Mouse (Mus musculus): ENCODE measurements around the gene Rpl27. TPM values are rescaled to one million over a fixed set of nuclear protein-coding genes. Genes with fewer than 3 reads are reported as not detected.
"Not testable (repeated sequence)": the region's sequence is repeated elsewhere in the genome, so short reads cannot be mapped to it uniquely, and the experiment has no call there.

Gene Rpl27
- polyA plus RNA-seq, 1 experiment from 2014 or later, result 288 TPM

DNA sequence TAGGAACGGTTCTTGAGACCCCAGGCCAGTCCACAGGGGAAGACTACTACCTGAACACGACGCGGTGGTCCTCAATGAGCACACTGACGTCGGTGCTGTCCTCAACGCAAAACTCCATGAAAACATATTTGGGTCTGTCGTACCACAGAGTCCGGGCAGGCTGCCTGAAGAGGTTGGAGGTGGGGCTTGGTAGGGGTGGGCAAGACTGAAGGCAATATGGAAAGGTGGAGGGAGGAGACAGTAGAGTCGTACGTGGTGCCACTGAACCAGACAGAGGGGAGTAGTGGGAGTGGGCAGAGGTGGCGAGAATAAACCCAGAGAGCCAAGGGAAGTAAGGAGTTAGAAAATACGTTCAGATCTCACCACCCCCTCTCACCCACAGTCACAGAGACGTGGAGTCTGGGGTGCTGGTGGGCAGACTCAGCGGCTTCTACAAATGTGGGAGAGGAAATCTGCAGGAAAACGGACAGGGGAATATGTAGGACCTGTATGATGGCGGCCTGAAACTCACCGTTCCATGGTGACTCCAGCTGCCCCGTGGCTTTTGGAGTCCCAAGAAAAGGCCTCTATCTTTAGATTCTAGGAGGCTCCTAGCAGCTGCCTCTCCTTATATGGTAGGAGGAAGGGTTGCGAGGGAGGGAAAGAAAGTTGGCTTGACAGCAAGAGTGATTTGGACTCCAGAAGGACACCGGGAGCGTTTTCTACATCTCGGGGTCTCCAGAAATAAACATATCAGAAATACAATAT lies 17.8 kb upstream of the Rpl27 start, which contains the start of gene Gm27029:
Gene Gm27029, minus strand, starts transcription at position 692 of the 747 bp plus-strand sequence.
- Histone ChIP-seq H3K36me3 (ENCODE audit: control insufficient read depth, insufficient read depth, low read length) (no peaks in the 10 kb centered on the region), H3K4me3 (ENCODE audit: low read length) (peak within 1 kb of the TSS; percentile 97), H3K9me3 (ENCODE audit: control insufficient read depth, low read length) (no peaks in the 10 kb centered on the region), H3K9ac (ENCODE audit: low read depth, low read length) (peak within 1 kb of the TSS; percentile 94), H3K27ac (ENCODE audit: low read length) (peak within 1 kb of the TSS; percentile 92), H3K27me3 (replicated peaks; ENCODE audit: control insufficient read depth, insufficient read depth, low read length) (no peaks in the 10 kb centered on the region), H3K4me2 (ENCODE audit: low read depth, low read length) (peak within 1 kb of the TSS; percentile 88), H3K4me1 (ENCODE audit: control insufficient read depth, insufficient read depth, low read length) (peaks cover 19% of the 10 kb centered on the region)
- 5% methylated on average over 23 of the region's 23 CpGs for WGBS
- ATAC-seq, result peak; percentile 83

DNA sequence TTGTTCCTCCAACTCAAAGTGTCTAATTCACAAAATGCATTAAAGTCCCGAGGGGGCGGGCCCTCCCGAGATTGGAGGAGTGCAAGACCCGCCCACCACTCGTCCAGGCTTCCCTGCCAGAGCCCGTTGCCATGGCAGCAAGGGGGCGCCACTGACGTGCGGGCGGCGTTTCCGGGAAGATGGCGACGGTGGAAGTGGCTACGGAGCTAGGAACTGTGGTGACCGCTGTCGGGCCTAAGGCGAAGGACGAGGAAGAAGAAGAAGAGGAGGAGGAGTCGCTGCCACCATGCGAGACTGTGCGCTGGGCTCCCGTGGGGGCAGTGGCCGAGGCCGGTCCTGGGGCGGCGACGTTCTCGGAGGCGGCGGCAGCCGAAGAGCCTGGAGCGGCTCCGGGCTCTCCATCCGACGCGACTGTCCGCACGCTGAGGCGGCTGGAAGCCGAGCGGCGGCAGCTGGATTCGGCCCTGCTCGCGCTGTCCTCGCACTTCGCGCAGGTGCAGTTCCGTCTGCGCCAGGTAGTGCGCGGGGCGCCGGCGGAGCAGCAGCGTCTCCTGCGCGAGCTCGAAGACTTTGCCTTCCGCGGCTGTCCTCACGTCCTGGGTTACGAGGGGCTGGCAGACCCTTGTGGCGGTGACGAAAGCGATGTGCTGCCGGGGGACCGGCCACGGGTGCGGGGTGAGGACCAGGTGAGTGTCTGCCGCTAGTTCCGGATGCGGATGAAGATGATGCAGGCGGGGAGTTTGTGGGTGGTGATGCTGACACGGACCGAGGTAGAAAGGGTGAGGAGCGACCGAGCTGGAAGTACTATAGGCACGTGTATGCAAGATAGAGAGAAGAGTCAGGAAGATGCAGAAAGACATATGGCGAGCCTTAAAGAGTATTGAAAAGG lies 16.9 kb upstream of the Rpl27 start, which contains the start of the genes Rundc1 and Ptges3l:
Gene Rundc1, plus strand, starts transcription at position 161 of the 889 bp plus-strand sequence.
Gene Ptges3l, minus strand, starts transcription at position 409 of the 889 bp plus-strand sequence.
- H3K27ac ChIP-seq (ENCODE audit: low read length), result peak within 1 kb of the TSS; percentile 92
- no peaks in the 10 kb centered on the region for H3K27me3 ChIP-seq (replicated peaks; ENCODE audit: control insufficient read depth, insufficient read depth, low read length)
- peaks cover 19% of the 10 kb centered on the region for H3K4me1 ChIP-seq (ENCODE audit: control insufficient read depth, insufficient read depth, low read length)
- peak; percentile 95 for ATAC-seq
- H3K4me2 ChIP-seq (ENCODE audit: low read depth, low read length), result peak within 1 kb of the TSS; percentile 88
- peak within 1 kb of the TSS; percentile 94 for H3K9ac ChIP-seq (ENCODE audit: low read depth, low read length)
- H3K36me3 ChIP-seq (ENCODE audit: control insufficient read depth, insufficient read depth, low read length), result peaks cover under 1% of the 10 kb centered on the region; the same call in 1 of the 2 replicates
- WGBS, result under 1% methylated on average over 81 of the region's 81 CpGs
- peak within 1 kb of the TSS; percentile 97 for H3K4me3 ChIP-seq (ENCODE audit: low read length)
- H3K9me3 ChIP-seq (ENCODE audit: control insufficient read depth, low read length), result no peaks in the 10 kb centered on the region

DNA sequence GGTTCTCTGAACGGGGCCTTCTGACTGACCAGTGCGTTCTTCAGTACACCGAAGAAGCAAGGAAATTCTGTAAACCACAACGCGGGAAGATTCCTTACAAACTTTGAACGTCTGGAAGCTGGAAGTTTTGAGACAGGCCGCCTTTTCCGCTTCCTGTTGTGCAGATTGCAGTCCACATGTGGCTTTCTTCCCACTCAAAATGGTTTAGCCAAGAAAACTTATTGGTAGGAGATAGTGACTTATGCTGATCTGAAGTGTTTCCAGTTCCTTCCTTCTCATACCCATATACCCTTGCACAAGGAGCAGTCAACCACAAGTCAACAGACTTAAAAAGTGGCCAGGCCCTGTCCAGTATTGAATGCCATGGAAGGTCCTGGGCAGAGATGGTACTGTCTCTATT lies 15.9 kb upstream of the Rpl27 start:
- Histone ChIP-seq H3K4me2 (ENCODE audit: low read depth, low read length) (peak overlapping the region; percentile 88), H3K9ac (ENCODE audit: low read depth, low read length) (peak overlapping the region; percentile 94)
- 50% methylated on average over 8 of the region's 8 CpGs for WGBS

DNA sequence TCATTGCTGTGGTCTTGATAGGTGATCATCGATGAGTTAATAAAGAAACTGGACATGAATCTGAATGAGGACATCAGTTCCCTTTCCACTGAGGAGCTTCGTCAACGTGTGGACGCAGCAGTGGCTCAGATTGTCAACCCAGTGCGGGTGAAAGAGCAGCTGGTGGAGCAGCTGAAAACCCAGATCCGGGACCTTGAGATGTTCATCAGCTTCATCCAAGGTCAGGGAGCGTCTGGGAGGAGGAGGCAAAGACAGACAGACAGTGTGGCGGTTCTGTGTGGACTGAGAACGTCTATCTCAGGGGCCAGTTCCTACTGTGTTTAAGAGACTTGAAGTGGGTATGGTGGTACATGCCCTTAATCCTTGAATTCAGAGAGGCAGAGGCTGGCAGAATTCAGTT lies 10.8 kb upstream of the Rpl27 start:
- peaks cover 12% of the 10 kb centered on the region for H3K36me3 ChIP-seq (ENCODE audit: control insufficient read depth, insufficient read depth, low read length)
- no peaks in the 10 kb centered on the region for H3K9me3 ChIP-seq (ENCODE audit: control insufficient read depth, low read length)
- H3K4me3 ChIP-seq (ENCODE audit: low read length), result no peak overlapping the region
- H3K9ac ChIP-seq (ENCODE audit: low read depth, low read length), result no peak overlapping the region
- H3K4me2 ChIP-seq (ENCODE audit: low read depth, low read length), result no peak overlapping the region
- H3K27me3 ChIP-seq (replicated peaks; ENCODE audit: control insufficient read depth, insufficient read depth, low read length), result no peaks in the 10 kb centered on the region
- ATAC-seq, result no peak
- peaks cover 7% of the 10 kb centered on the region for H3K4me1 ChIP-seq (ENCODE audit: control insufficient read depth, insufficient read depth, low read length)
- WGBS, result 91% methylated on average over 9 of the region's 9 CpGs
- H3K27ac ChIP-seq (ENCODE audit: low read length), result no peak overlapping the region

More for the DNA sequence above, 15.9 kb upstream of the Rpl27 start:
- Histone ChIP-seq H3K36me3 (ENCODE audit: control insufficient read depth, insufficient read depth, low read length) (peaks cover 5% of the 10 kb centered on the region; the same call in 1 of the 2 replicates), H3K27ac (ENCODE audit: low read length) (no peak overlapping the region), H3K4me3 (ENCODE audit: low read length) (peak overlapping the region; percentile 97), H3K4me1 (ENCODE audit: control insufficient read depth, insufficient read depth, low read length) (peaks cover 19% of the 10 kb centered on the region), H3K9me3 (ENCODE audit: control insufficient read depth, low read length) (no peaks in the 10 kb centered on the region), H3K27me3 (replicated peaks; ENCODE audit: control insufficient read depth, insufficient read depth, low read length) (no peaks in the 10 kb centered on the region)
- no peak for ATAC-seq

DNA sequence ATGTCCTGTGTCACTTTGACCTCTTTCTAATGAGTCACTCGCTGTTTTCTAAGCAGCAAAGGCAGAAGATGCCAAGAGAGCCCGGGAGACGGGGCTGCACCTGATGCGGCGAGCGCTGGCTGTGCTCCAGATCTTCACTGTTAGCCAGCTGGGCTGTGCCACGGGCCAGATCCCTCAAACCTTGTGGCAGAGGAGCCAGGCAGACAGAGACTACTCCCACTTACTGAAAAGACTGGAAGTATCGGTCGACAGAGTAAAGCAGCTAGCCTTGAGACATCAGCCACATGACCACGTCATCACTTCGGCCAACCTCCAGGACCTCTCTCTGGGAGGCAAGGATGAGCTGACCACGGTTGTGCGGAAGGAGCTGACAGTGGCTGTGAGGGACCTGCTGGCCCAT lies 8.7 kb upstream of the Rpl27 start:
- no peak for ATAC-seq
- Histone ChIP-seq H3K27ac (ENCODE audit: low read length) (no peak overlapping the region), H3K4me3 (ENCODE audit: low read length) (no peak overlapping the region), H3K9me3 (ENCODE audit: control insufficient read depth, low read length) (no peaks in the 10 kb centered on the region), H3K4me2 (ENCODE audit: low read depth, low read length) (no peak overlapping the region), H3K4me1 (ENCODE audit: control insufficient read depth, insufficient read depth, low read length) (no peaks in the 10 kb centered on the region), H3K36me3 (ENCODE audit: control insufficient read depth, insufficient read depth, low read length) (peaks cover 12% of the 10 kb centered on the region), H3K27me3 (replicated peaks; ENCODE audit: control insufficient read depth, insufficient read depth, low read length) (no peaks in the 10 kb centered on the region), H3K9ac (ENCODE audit: low read depth, low read length) (no peak overlapping the region)
- 90% methylated on average over 13 of the region's 13 CpGs for WGBS

DNA sequence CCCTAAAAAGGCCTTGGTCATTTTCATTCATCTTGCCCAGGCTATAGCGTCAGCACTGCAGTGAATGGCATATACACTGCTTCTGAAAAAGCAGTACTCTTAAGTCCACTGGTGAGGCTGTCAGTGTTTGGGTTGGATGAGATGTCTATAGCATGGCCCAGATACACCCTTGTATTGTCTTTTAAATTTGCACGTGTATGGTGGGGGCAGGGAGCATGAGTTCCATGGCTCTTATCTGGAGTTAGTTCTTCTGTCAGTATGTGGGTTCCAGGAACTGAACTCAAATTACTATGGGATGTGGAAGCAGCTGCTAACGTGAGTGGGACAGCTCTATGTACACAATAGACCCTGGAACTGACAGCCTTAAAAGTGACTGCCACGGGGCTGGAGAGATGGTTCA lies 6.3 kb upstream of the Rpl27 start:
- no peaks in the 10 kb centered on the region for H3K27me3 ChIP-seq (replicated peaks; ENCODE audit: control insufficient read depth, insufficient read depth, low read length)
- WGBS, result 75% methylated on average over 4 of the region's 4 CpGs
- peaks cover 7% of the 10 kb centered on the region for H3K36me3 ChIP-seq (ENCODE audit: control insufficient read depth, insufficient read depth, low read length)
- no peak overlapping the region for H3K4me2 ChIP-seq (ENCODE audit: low read depth, low read length)
- H3K27ac ChIP-seq (ENCODE audit: low read length), result no peak overlapping the region
- H3K9ac ChIP-seq (ENCODE audit: low read depth, low read length), result no peak overlapping the region
- no peak for ATAC-seq
- no peaks in the 10 kb centered on the region for H3K4me1 ChIP-seq (ENCODE audit: control insufficient read depth, insufficient read depth, low read length)
- no peaks in the 10 kb centered on the region for H3K9me3 ChIP-seq (ENCODE audit: control insufficient read depth, low read length)
- no peak overlapping the region for H3K4me3 ChIP-seq (ENCODE audit: low read length)

DNA sequence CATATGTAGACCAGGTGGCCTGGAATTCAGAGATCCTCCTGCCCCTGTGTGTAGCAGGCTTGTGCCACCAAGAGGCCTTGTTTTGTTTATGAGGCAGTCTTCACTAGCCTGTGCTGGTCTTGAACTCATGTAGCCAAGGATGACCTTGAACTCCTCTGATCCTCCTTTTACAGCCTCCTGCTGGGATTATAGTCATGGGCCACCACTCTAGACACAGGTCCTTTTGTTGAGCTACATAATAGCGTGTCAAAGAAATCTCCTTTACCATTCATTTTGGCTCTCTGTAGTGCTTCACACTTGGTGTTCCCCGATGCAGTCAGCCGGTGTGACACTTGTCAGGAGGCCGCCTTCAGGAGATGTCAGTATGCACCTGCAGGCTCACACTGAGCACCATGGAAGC lies 5.2 kb upstream of the Rpl27 start:
- no peak overlapping the region for H3K27ac ChIP-seq (ENCODE audit: low read length)
- H3K4me3 ChIP-seq (ENCODE audit: low read length), result no peak overlapping the region
- ATAC-seq, result no peak
- 84% methylated on average over 4 of the region's 4 CpGs for WGBS
- no peaks in the 10 kb centered on the region for H3K4me1 ChIP-seq (ENCODE audit: control insufficient read depth, insufficient read depth, low read length)
- no peak overlapping the region for H3K4me2 ChIP-seq (ENCODE audit: low read depth, low read length)
- H3K36me3 ChIP-seq (ENCODE audit: control insufficient read depth, insufficient read depth, low read length), result peaks cover 7% of the 10 kb centered on the region
- no peaks in the 10 kb centered on the region for H3K27me3 ChIP-seq (replicated peaks; ENCODE audit: control insufficient read depth, insufficient read depth, low read length)
- H3K9ac ChIP-seq (ENCODE audit: low read depth, low read length), result no peak overlapping the region
- no peaks in the 10 kb centered on the region for H3K9me3 ChIP-seq (ENCODE audit: control insufficient read depth, low read length)

DNA sequence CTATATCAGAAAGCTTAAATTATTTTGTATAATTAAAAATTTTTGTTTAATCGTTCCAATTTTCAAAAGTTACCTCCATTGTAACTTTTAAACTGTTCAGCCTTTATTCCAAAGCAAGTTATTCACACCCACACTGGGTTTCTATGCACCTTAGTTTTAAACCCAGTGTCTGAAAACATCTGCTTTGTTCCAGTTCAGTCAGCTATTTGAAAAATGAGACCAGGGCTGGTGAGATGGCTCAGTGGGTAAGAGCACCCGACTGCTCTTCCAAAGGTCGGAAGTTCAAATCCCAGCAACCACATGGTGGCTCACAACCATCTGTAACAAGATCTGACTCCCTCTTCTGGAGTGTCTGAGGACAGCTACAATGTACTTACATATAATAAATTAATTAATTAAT lies 4.1 kb upstream of the Rpl27 start:
- not testable (repeated sequence) for H3K9ac ChIP-seq (ENCODE audit: low read depth, low read length); H3K36me3 ChIP-seq (ENCODE audit: control insufficient read depth, insufficient read depth, low read length); H3K4me2 ChIP-seq (ENCODE audit: low read depth, low read length); H3K4me3 ChIP-seq (ENCODE audit: low read length); H3K9me3 ChIP-seq (ENCODE audit: control insufficient read depth, low read length); H3K27me3 ChIP-seq (replicated peaks; ENCODE audit: control insufficient read depth, insufficient read depth, low read length); ATAC-seq; H3K27ac ChIP-seq (ENCODE audit: low read length); H3K4me1 ChIP-seq (ENCODE audit: control insufficient read depth, insufficient read depth, low read length)
- WGBS, result 57% methylated on average over 3 of the region's 3 CpGs

DNA sequence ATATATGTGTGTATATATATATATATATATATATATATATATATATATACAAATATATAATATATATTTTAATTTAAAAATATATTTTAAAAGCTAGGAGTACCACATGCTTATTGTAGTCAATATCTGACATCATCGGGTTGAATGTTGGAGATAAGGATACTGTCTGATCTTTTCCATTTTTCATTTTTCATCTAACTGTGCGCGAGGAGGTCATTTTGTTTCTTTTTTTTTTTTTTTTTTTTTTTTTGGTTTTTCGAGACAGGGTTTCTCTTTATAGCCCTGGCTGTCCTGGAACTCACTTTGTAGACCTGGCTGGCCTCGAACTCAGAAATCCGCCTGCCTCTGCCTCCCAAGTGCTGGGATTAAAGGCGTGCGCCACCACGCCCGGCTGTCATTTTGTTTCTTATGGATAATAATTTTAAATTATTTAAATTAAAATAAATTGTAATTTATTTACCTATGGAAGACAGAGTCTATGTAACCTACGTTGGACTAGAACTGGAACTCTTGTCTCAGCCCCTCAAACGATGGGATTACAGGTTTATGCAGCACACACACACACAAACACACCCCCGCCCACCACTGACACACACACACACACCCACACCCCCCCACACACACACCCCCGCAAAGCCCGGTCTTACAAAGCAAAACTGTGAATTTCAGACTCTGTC lies 510 bp upstream of the Rpl27 start:
- H3K36me3 ChIP-seq (ENCODE audit: control insufficient read depth, insufficient read depth, low read length), result peaks cover 13% of the 10 kb centered on the region
- ATAC-seq; H3K9me3 ChIP-seq (ENCODE audit: control insufficient read depth, low read length); H3K9ac ChIP-seq (ENCODE audit: low read depth, low read length); H3K27ac ChIP-seq (ENCODE audit: low read length); H3K27me3 ChIP-seq (replicated peaks; ENCODE audit: control insufficient read depth, insufficient read depth, low read length): not testable (repeated sequence)
- H3K4me2 ChIP-seq (ENCODE audit: low read depth, low read length), result peak overlapping the region; percentile 62
- peak overlapping the region; percentile 35 for H3K4me3 ChIP-seq (ENCODE audit: low read length)
- WGBS, result 33% methylated on average over 14 of the region's 15 CpGs
- H3K4me1 ChIP-seq (ENCODE audit: control insufficient read depth, insufficient read depth, low read length), result peaks cover 17% of the 10 kb centered on the region
